Mouse (Mus musculus) induced T-regulatory cell, adult 2 months (primary cell): ENCODE results near the gene Szrd1.

Experiments used
- DNase-seq: peaks from one replicate; pipeline ENCODE4 v3.0.0-alpha.2; 2012; ENCODE audit warnings: low read depth

Gene Szrd1

GRCm38 (mm10) chr4:141067516-141068046 is 72.0 kb downstream of the Szrd1 start:
- DNase-seq = no peak

- DNase-seq = no peak
Observed at GRCm38 (mm10) chr4:141066709-141067515, 72.7 kb downstream of the Szrd1 start.

GRCm38 (mm10) chr4:141065123-141065522 is 74.5 kb downstream of the Szrd1 start:
- peak; percentile 93 for DNase-seq

GRCm38 (mm10) chr4:141064104-141064659 is 75.4 kb downstream of the Szrd1 start:
- DNase-seq = no peak
